22 mouse cellular contexts compared by ENCODE assay signal in genomic region chr2:44951651-44952213, GRCm38 (mm10). TPM values are rescaled to one million over a fixed set of nuclear protein-coding genes. Genes with fewer than 3 reads are reported as not detected.
DNase-seq lines count a peak whose midpoint lies in the region; ATAC-seq and TF ChIP-seq lines count a peak whose summit lies in the region.
"Had no signal": no experiment of that assay in that cellular context is flagged by ENCODE, and none has a peak within 500 bp of the region (broad histone marks: within the 10 kb centered on the region; RNA-seq: fewer than 3 reads in every experiment).

No protein-coding gene starts in this region.

- no peaks in the 10 kb centered on the region for H3K36me3 ChIP-seq in heart, embryonic 13.5 days
- H3K36me3 ChIP-seq in kidney, embryonic 14.5 days (ENCODE audit: control insufficient read depth, insufficient read depth, low read length) = no peaks in the 10 kb centered on the region
- H3K36me3 ChIP-seq in liver, postnatal 0 days (replicated peaks; ENCODE audit: insufficient read depth, low read length) = no peaks in the 10 kb centered on the region
- no peaks in the 10 kb centered on the region for H3K36me3 ChIP-seq in liver, embryonic 12.5 days
- H3K36me3 ChIP-seq: embryonic facial prominence, embryonic 12.5 days; G1E; hindbrain, embryonic 15.5 days; limb, embryonic 10.5 days; midbrain, embryonic 13.5 days had no signal

- no peak for TF ChIP-seq CTCF in liver, postnatal 0 days (IDR thresholded peaks at IDR 0.05; ENCODE audit: low read depth)

- no peak overlapping the region for H3K4me3 ChIP-seq in heart, embryonic 13.5 days
- H3K4me3 ChIP-seq in kidney, embryonic 14.5 days (ENCODE audit: low read length) = no peak overlapping the region
- H3K4me3 ChIP-seq in liver, postnatal 0 days (ENCODE audit: low read depth, low read length) = no peak overlapping the region
- H3K4me3 ChIP-seq in liver, embryonic 12.5 days = no peak overlapping the region
- H3K4me3 ChIP-seq: embryonic facial prominence, embryonic 12.5 days; hindbrain, embryonic 15.5 days; limb, embryonic 10.5 days; midbrain, embryonic 13.5 days had no signal

- ATAC-seq in heart, embryonic 13.5 days (ENCODE audit: extremely low read depth, insufficient number of reproducible peaks, low FRiP score, low TSS enrichment) = peak; percentile 54; the same call in 1 of the 2 replicates
- no peak for ATAC-seq in kidney, embryonic 14.5 days (ENCODE audit: low FRiP score, low TSS enrichment)
- no peak for ATAC-seq in liver, postnatal 0 days
- no peak for ATAC-seq in liver, embryonic 12.5 days
- ATAC-seq: forebrain, postnatal 0 days; midbrain, embryonic 13.5 days; Patski had no signal

- no peak overlapping the region for H3K4me2 ChIP-seq in heart, embryonic 13.5 days
- H3K4me2 ChIP-seq in kidney, embryonic 14.5 days (replicated peaks; ENCODE audit: low read depth, low read length) = no peak overlapping the region
- H3K4me2 ChIP-seq in liver, postnatal 0 days (ENCODE audit: low read depth, low read length) = no peak overlapping the region
- no peak overlapping the region for H3K4me2 ChIP-seq in liver, embryonic 12.5 days
- H3K4me2 ChIP-seq: embryonic facial prominence, embryonic 12.5 days; hindbrain, embryonic 15.5 days; midbrain, embryonic 13.5 days had no signal

- peaks cover 34% of the 10 kb centered on the region for H3K4me1 ChIP-seq in heart, embryonic 13.5 days
- H3K4me1 ChIP-seq in kidney, embryonic 14.5 days (ENCODE audit: control insufficient read depth, insufficient read depth, low read length) = 0 out of 2 replicates have a peak, but pooled peaks cover 4% of the 10 kb centered on the region
- H3K4me1 ChIP-seq in liver, postnatal 0 days (ENCODE audit: insufficient read depth) = peaks cover 11% of the 10 kb centered on the region; the same call in 1 of the 2 replicates
- H3K4me1 ChIP-seq in liver, embryonic 12.5 days = peaks cover 43% of the 10 kb centered on the region
- H3K4me1 ChIP-seq: hindbrain, embryonic 15.5 days; midbrain, embryonic 13.5 days had no signal

- DNase-seq in heart, postnatal 36 days = no peak
- peak; percentile 15 for DNase-seq in kidney, adult 11 months
- no peak for DNase-seq in liver, postnatal 0 days
- peak; percentile 37 for DNase-seq in yolk sac, embryonic 10.5 days (ENCODE audit: low spot score)
- DNase-seq in left cerebral cortex, postnatal 25 days (ENCODE audit: low spot score in 2 of 2) = no peak
- DNase-seq: cerebellum, adult 11-12 months; cerebellum, postnatal 14 days; forebrain, postnatal 0 days; gastrocnemius, postnatal 36 days; liver; lung, adult 2 months; thymus, adult 18-20 months; thymus, postnatal 36 days had no signal

- no peak for TF ChIP-seq EP300 in liver, postnatal 0 days (IDR thresholded peaks at IDR 0.05; ENCODE audit: low read depth)

- no peaks in the 10 kb centered on the region for H3K9me3 ChIP-seq in heart, embryonic 13.5 days
- no peaks in the 10 kb centered on the region for H3K9me3 ChIP-seq in kidney, embryonic 14.5 days (ENCODE audit: control insufficient read depth, low read length)
- no peaks in the 10 kb centered on the region for H3K9me3 ChIP-seq in liver, postnatal 0 days (ENCODE audit: low read length)
- no peaks in the 10 kb centered on the region for H3K9me3 ChIP-seq in liver, embryonic 12.5 days (replicated peaks)
- H3K9me3 ChIP-seq: embryonic facial prominence, embryonic 12.5 days; G1E; hindbrain, embryonic 15.5 days; limb, embryonic 10.5 days; midbrain, embryonic 13.5 days had no signal

- H3K9ac ChIP-seq in heart, embryonic 13.5 days = no peak overlapping the region
- H3K9ac ChIP-seq in kidney, embryonic 14.5 days (ENCODE audit: low read depth, low read length) = no peak overlapping the region
- H3K9ac ChIP-seq in liver, postnatal 0 days (replicated peaks) = no peak overlapping the region
- H3K9ac ChIP-seq in liver, embryonic 12.5 days = no peak overlapping the region
- H3K9ac ChIP-seq: embryonic facial prominence, embryonic 12.5 days; forebrain, postnatal 0 days; hindbrain, embryonic 15.5 days; midbrain, embryonic 13.5 days had no signal

- H3K27me3 ChIP-seq in heart, embryonic 13.5 days (replicated peaks) = no peaks in the 10 kb centered on the region
- H3K27me3 ChIP-seq in kidney, embryonic 14.5 days (ENCODE audit: control insufficient read depth, insufficient read depth, low read length) = no peaks in the 10 kb centered on the region
- H3K27me3 ChIP-seq in liver, postnatal 0 days (ENCODE audit: insufficient read depth, low read length) = no peaks in the 10 kb centered on the region
- H3K27me3 ChIP-seq in liver, embryonic 12.5 days (replicated peaks) = no peaks in the 10 kb centered on the region
- H3K27me3 ChIP-seq: embryonic facial prominence, embryonic 12.5 days; hindbrain, embryonic 15.5 days; midbrain, embryonic 13.5 days; Patski had no signal

- intact Hi-C loops in heart, postnatal 36 days (cut with DNase I) = no loop called here
- intact Hi-C loops in left cerebral cortex, postnatal 25 days (cut with DNase I) = no loop called here

- 41% methylated on average over 4 of the region's 4 CpGs for WGBS in heart, embryonic 13.5 days
- whole genome bisulfite sequencing in kidney, embryonic 14.5 days = 58% methylated on average over 4 of the region's 4 CpGs
- 71% methylated on average over 4 of the region's 4 CpGs for WGBS in liver, postnatal 0 days (ENCODE audit: insufficient replicate concordance)
- 71% methylated on average over 4 of the region's 4 CpGs for WGBS in liver, embryonic 12.5 days (ENCODE audit: insufficient replicate concordance)

- H3K27ac ChIP-seq in heart, embryonic 13.5 days (replicated peaks) = peak overlapping the region; percentile 76
- H3K27ac ChIP-seq in kidney, embryonic 14.5 days (ENCODE audit: low read depth, low read length) = no peak overlapping the region
- H3K27ac ChIP-seq in liver, postnatal 0 days (ENCODE audit: low read depth) = 0 out of 2 replicates have a peak overlapping the region, but pooled peaks have one; percentile 71
- H3K27ac ChIP-seq in liver, embryonic 12.5 days = no peak overlapping the region
- H3K27ac ChIP-seq: embryonic facial prominence, embryonic 12.5 days; hindbrain, embryonic 15.5 days; limb, embryonic 10.5 days; midbrain, embryonic 13.5 days had no signal

RNA-seq across cellular contexts. Expression of gene Gtdc1, which starts 24.3 kb away (rescaled TPM):
- polyA plus RNA-seq in heart, embryonic 13.5 days (2015; fragmentation: Nextera tagmentation; extraction: Ambion mirVana) = 11.5 and 11.7 TPM in 2 replicates
- total RNA-seq in heart, postnatal 36 days (2021) = 10 to 100 TPM; 14.3 to 21.3 TPM
- 13.6 and 14.3 TPM in 2 replicates for polyA plus RNA-seq in kidney, embryonic 14.5 days (2014; fragmentation: Nextera tagmentation; extraction: Ambion mirVana)
- 7.8 and 8.5 TPM in 2 replicates for polyA plus RNA-seq in liver, postnatal 0 days (2015; fragmentation: Nextera tagmentation; extraction: Ambion mirVana)
- 5.6 and 6.3 TPM in 2 replicates for polyA plus RNA-seq in liver, embryonic 12.5 days (2016; fragmentation: Nextera tagmentation; extraction: Ambion mirVana)
- 10 to 100 TPM; 79.8 to 82.3 TPM for total RNA-seq in left cerebral cortex, postnatal 25 days (2021)

Comparison
In these comparisons a context has a peak if more than half of its experiments do, and no peak if none do; other contexts are left out.
1. H3K27ac ChIP-seq: peak in heart, embryonic 13.5 days (single experiment) and liver, postnatal 0 days (single experiment); none in kidney, embryonic 14.5 days (single experiment) and liver, embryonic 12.5 days (single experiment).
2. DNase-seq: peak in kidney, adult 11 months (single experiment) and yolk sac, embryonic 10.5 days (single experiment); none in heart, postnatal 36 days (0 of 2), liver, postnatal 0 days (single experiment) and left cerebral cortex, postnatal 25 days (0 of 2).